Mouse (Mus musculus): ENCODE results near the gene Ppif. TPM values are rescaled to one million over a fixed set of nuclear protein-coding genes. Genes with fewer than 3 reads are reported as not detected.

The Ppif gene
- polyA plus RNA-seq, 1 experiment from 2014 or later = 25.3 TPM

GRCm38 (mm10) chr14:25720962-25721707, 27.2 kb downstream of the Ppif start:
- Histone ChIP-seq H3K36me3 (no peaks in the 10 kb centered on the region), H3K4me1 (replicated peaks) (peaks cover 22% of the 10 kb centered on the region), H3K9me3 (no peaks in the 10 kb centered on the region), H3K27me3 (no peaks in the 10 kb centered on the region), H3K4me2 (replicated peaks) (no peak overlapping the region), H3K4me3 (replicated peaks) (no peak overlapping the region), H3K9ac (replicated peaks) (no peak overlapping the region), H3K27ac (no peak overlapping the region)
- no peak for ATAC-seq
- WGBS = 92% methylated on average over 5 of the region's 5 CpGs

DNA sequence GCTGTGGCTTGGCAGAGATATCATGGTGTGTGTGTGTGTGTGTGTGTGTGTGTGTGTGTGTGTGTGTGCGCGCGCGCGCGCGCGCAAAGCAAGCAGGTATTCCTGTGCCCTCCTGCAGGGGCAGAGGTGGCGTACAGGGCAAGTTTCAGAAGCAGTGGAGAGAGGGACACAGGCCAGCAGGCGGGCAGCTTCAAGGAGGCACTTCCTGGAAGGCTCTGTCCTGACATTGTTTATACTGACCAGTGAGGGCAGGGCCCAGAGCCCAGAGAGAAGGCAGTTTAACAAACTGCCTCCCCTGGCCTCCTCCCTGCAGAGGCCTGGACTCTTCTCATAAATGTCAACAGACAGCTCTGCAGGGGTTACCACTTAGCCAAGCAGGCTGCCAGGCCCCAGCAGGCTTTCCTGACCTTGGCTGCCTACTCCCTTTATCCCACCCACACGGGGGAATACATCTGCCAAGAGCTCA, 31.1 kb downstream of the Ppif start:
- H3K4me2 ChIP-seq (replicated peaks) = no peak overlapping the region
- no peak for ATAC-seq
- no peak overlapping the region for H3K9ac ChIP-seq (replicated peaks)
- WGBS = 83% methylated on average over 11 of the region's 11 CpGs
- H3K4me1 ChIP-seq (replicated peaks) = peaks cover 18% of the 10 kb centered on the region
- no peaks in the 10 kb centered on the region for H3K9me3 ChIP-seq
- no peak overlapping the region for H3K4me3 ChIP-seq (replicated peaks)
- no peak overlapping the region for H3K27ac ChIP-seq
- no peaks in the 10 kb centered on the region for H3K27me3 ChIP-seq
- H3K36me3 ChIP-seq = no peaks in the 10 kb centered on the region

DNA sequence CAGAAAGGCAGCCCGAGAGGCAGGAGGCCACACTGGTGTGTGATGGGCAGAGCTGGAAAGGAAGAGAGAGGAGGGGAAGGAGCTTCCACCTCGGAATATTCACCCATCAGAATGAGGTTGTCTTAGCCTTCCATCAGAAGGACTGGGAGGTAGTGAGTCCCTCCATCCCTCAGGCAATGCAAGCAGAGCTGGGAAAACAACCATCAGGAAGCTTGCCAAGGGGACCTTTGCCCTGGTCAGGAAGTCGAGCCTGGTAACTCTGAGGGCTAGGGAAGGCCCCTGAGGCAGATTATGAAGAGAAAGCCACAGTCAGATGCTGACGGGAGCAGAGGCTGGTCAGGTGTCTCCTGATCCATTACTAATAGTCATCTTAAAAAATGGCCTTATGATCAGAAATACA, 31.7 kb downstream of the Ppif start:
- H3K4me3 ChIP-seq (replicated peaks) = no peak overlapping the region
- 48% methylated on average over 4 of the region's 4 CpGs for WGBS
- H3K4me1 ChIP-seq (replicated peaks) = peaks cover 18% of the 10 kb centered on the region
- no peak overlapping the region for H3K4me2 ChIP-seq (replicated peaks)
- H3K27me3 ChIP-seq = no peaks in the 10 kb centered on the region
- H3K27ac ChIP-seq = no peak overlapping the region
- H3K9ac ChIP-seq (replicated peaks) = no peak overlapping the region
- no peaks in the 10 kb centered on the region for H3K36me3 ChIP-seq
- no peak for ATAC-seq
- H3K9me3 ChIP-seq = no peaks in the 10 kb centered on the region

DNA sequence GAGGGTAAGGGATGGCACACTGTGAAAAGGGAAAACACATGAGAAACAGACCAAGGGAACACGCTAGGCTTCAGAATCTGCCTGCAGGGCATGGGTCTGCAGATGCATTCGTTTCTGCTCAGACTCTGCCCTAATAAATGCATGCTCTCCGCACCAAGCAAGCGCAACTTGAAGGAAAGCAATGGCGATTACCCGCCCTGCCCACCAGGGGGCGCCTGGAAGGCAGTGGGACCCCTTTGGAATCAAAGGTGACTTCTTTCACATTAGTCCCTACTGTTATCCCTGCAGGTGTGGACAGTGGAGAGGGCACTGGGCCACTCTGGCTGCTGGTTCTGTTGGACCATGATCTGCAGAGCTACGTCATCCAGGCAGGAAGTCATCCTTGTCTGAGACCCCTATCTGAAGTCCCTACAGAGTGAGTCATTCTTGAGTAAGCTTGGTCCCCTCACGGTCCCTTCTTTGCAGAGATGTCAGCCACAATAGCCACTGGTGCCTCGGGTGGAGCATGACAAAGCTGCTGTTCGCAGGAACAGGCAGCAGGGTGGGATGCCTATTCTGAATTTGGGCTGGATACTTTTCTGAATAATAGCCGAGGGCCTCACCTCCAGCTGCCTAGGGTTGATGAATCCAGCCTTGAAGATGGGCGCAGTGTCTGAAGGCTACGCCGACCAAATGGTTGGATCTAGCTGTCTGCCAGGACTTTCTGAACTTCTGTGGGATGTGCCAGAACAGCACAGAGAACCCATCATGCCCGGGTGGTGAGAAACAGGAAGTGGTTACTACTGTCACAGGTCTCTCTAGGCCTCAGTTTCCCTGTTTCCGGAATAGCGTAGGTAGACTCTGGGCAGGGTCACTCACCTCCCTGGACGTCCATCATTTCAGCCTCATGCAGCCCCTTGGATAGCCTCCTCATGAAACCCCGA, 32.5 kb downstream of the Ppif start:
- no peak overlapping the region for H3K4me3 ChIP-seq (replicated peaks)
- no peak overlapping the region for H3K4me2 ChIP-seq (replicated peaks)
- H3K27ac ChIP-seq = no peak overlapping the region
- H3K9me3 ChIP-seq = no peaks in the 10 kb centered on the region
- H3K27me3 ChIP-seq = no peaks in the 10 kb centered on the region
- 59% methylated on average over 20 of the region's 20 CpGs for WGBS
- H3K4me1 ChIP-seq (replicated peaks) = peaks cover 18% of the 10 kb centered on the region
- no peak overlapping the region for H3K9ac ChIP-seq (replicated peaks)
- ATAC-seq = no peak
- H3K36me3 ChIP-seq = no peaks in the 10 kb centered on the region

DNA sequence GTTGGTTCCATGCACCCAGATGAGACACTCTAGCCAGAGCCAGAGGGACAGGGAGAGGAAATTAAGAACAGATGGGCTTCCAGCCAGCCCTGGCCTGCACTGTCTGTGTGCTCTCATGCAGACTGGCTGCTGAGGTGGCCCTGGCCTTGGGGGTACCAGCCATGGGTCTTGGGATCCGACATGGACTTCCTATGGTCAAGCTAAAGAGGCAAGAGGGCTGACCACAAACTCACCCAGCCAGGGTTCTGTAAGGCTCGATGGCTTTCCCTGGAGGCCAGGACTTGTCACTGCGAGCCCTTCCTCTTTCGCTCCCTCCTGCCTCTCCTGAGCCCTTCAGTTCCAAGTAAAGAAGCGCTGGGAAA, 33.2 kb downstream of the Ppif start:
- Histone ChIP-seq H3K4me2 (replicated peaks) (no peak overlapping the region), H3K4me1 (replicated peaks) (peaks cover 17% of the 10 kb centered on the region), H3K4me3 (replicated peaks) (no peak overlapping the region), H3K36me3 (no peaks in the 10 kb centered on the region), H3K9me3 (no peaks in the 10 kb centered on the region), H3K27ac (no peak overlapping the region), H3K9ac (replicated peaks) (no peak overlapping the region), H3K27me3 (no peaks in the 10 kb centered on the region)
- no peak for ATAC-seq
- WGBS = 74% methylated on average over 5 of the region's 5 CpGs

DNA sequence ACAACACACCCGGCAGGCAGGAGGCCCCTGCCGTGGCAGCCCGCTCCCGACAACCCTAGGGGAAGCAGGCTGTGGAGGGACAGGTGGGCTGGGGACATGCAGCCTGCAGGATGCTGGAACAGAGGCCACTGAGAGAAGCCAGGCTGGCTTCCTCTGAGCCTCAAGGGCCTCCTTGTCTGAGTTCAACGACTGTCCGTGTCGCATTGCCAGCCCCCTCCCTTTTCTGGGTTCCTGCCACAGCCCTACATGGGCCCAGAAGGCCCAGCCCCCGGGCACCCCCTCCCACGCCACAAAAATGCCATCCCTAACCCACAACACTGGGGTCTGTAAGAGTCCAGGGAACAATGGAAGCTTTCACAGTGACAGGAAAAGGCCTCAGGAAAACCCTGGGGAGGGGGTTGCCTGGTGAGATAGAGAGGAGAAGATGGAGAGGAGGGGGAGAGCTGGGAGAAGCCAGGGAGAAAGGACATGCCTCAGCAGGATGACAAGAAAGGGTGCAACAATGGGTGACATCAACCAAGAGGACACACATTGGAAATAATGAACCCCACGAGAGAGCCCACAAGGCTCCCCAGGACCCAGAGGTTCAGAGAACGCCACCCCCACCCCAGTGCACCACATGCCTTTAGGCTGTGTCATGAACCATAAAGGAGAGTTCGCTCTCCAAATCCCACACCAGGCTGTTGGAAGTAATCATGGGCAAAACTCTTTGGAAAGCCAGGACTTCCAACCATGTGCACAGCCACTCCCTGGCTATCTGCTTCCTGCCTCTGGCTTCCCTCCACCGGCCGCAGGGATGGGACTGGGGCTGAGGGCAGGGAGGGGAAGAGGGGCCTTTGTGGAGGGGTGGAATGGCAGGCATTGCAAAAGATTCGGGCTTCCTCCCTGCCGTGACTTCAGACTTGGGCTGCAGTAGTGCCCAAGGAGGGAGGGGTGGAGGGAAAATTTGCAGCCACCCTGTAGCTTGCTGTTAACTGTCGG, 41.1 kb downstream of the Ppif start:
- peak overlapping the region; percentile 53 for H3K27ac ChIP-seq
- peak overlapping the region; percentile 52 for H3K9ac ChIP-seq (replicated peaks)

DNA sequence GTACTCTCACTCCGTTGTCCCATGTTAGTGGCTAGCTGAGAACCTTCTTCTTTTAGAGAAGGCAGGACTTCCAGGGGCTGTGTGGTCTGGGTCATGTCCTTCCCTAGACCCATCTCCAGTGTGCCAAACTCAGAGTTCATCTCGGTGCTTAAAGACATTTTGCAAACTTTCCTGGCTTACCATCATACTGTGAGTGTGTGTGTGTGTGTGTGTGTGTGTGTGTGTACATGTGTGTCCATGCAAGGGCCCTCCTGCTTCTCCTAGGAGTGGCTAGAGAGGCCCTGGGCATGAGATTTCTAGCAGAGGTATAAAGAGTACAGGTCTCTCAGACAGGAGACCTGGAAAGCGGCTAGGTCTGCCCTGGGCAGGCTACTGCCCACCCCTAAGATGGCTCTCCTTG, 42.2 kb downstream of the Ppif start:
- no peaks in the 10 kb centered on the region for H3K9me3 ChIP-seq
- no peak overlapping the region for H3K4me3 ChIP-seq (replicated peaks)
- ATAC-seq = no peak
- H3K36me3 ChIP-seq = no peaks in the 10 kb centered on the region
- no peak overlapping the region for H3K9ac ChIP-seq (replicated peaks)
- 80% methylated on average over 3 of the region's 3 CpGs for WGBS
- no peaks in the 10 kb centered on the region for H3K27me3 ChIP-seq
- H3K4me2 ChIP-seq (replicated peaks) = no peak overlapping the region
- peaks cover 30% of the 10 kb centered on the region for H3K4me1 ChIP-seq (replicated peaks)
- no peak overlapping the region for H3K27ac ChIP-seq

More for the DNA sequence above, 41.1 kb downstream of the Ppif start:
- H3K4me3 ChIP-seq (replicated peaks) = no peak overlapping the region
- peak; percentile 83 for ATAC-seq
- H3K36me3 ChIP-seq = no peaks in the 10 kb centered on the region
- WGBS = 45% methylated on average over 17 of the region's 17 CpGs
- no peak overlapping the region for H3K4me2 ChIP-seq (replicated peaks)
- no peaks in the 10 kb centered on the region for H3K27me3 ChIP-seq
- peaks cover 27% of the 10 kb centered on the region for H3K4me1 ChIP-seq (replicated peaks)
- H3K9me3 ChIP-seq = no peaks in the 10 kb centered on the region

- Histone ChIP-seq H3K36me3 (no peaks in the 10 kb centered on the region), H3K4me3 (replicated peaks) (no peak overlapping the region), H3K27ac (no peak overlapping the region), H3K4me2 (replicated peaks) (no peak overlapping the region), H3K4me1 (replicated peaks) (peaks cover 30% of the 10 kb centered on the region), H3K27me3 (no peaks in the 10 kb centered on the region), H3K9ac (replicated peaks) (no peak overlapping the region), H3K9me3 (no peaks in the 10 kb centered on the region)
- ATAC-seq = peak; percentile 15; the same call in 1 of the 2 replicates
- 73% methylated on average over 6 of the region's 6 CpGs for WGBS
Measured at GRCm38 (mm10) chr14:25736589-25736988, 42.6 kb downstream of the Ppif start.

DNA sequence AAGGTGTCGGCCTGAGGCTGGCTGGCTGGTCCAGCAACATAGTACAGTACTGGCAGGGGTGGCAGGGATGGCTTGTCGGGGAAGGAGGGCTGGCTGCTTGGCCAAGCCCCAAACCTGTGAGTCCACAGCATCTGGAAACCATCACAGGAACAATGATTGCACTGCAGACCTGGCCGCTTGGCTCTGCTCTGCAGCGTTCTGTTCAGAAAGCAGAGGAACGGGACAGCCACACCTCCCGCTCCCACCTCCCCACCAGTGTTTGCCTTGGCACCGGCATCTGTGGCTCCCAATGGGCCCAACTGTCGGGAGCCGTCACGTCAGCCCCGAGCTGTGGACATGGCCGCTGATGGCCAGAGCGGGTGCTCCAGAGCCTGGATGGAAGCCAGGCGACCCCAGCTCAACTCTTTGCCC, 44.6 kb downstream of the Ppif start:
- Histone ChIP-seq H3K9me3 (no peaks in the 10 kb centered on the region), H3K27me3 (no peaks in the 10 kb centered on the region), H3K27ac (no peak overlapping the region), H3K4me2 (replicated peaks) (no peak overlapping the region), H3K9ac (replicated peaks) (no peak overlapping the region), H3K4me1 (replicated peaks) (peaks cover 30% of the 10 kb centered on the region), H3K4me3 (replicated peaks) (no peak overlapping the region), H3K36me3 (no peaks in the 10 kb centered on the region)
- WGBS = 64% methylated on average over 14 of the region's 14 CpGs
- no peak for ATAC-seq

GRCm38 (mm10) chr14:25739957-25740565, 46.1 kb downstream of the Ppif start:
- no peak for ATAC-seq
- H3K36me3 ChIP-seq = no peaks in the 10 kb centered on the region
- H3K27ac ChIP-seq = no peak overlapping the region
- 79% methylated on average over 4 of the region's 4 CpGs for WGBS
- no peaks in the 10 kb centered on the region for H3K27me3 ChIP-seq
- H3K4me3 ChIP-seq (replicated peaks) = no peak overlapping the region
- H3K9me3 ChIP-seq = no peaks in the 10 kb centered on the region
- no peak overlapping the region for H3K4me2 ChIP-seq (replicated peaks)
- H3K4me1 ChIP-seq (replicated peaks) = peaks cover 20% of the 10 kb centered on the region
- no peak overlapping the region for H3K9ac ChIP-seq (replicated peaks)

- no peak overlapping the region for H3K9ac ChIP-seq (replicated peaks)
- 74% methylated on average over 3 of the region's 3 CpGs for WGBS
Measured at GRCm38 (mm10) chr14:25741211-25741610, 47.3 kb downstream of the Ppif start.

More at GRCm38 (mm10) chr14:25741211-25741610, 47.3 kb downstream of the Ppif start:
- Histone ChIP-seq H3K27ac (no peak overlapping the region), H3K4me1 (replicated peaks) (peaks cover 14% of the 10 kb centered on the region), H3K36me3 (no peaks in the 10 kb centered on the region), H3K4me2 (replicated peaks) (no peak overlapping the region), H3K9me3 (no peaks in the 10 kb centered on the region), H3K27me3 (no peaks in the 10 kb centered on the region), H3K4me3 (replicated peaks) (no peak overlapping the region)
- no peak for ATAC-seq
